In the genomic region with DNA sequence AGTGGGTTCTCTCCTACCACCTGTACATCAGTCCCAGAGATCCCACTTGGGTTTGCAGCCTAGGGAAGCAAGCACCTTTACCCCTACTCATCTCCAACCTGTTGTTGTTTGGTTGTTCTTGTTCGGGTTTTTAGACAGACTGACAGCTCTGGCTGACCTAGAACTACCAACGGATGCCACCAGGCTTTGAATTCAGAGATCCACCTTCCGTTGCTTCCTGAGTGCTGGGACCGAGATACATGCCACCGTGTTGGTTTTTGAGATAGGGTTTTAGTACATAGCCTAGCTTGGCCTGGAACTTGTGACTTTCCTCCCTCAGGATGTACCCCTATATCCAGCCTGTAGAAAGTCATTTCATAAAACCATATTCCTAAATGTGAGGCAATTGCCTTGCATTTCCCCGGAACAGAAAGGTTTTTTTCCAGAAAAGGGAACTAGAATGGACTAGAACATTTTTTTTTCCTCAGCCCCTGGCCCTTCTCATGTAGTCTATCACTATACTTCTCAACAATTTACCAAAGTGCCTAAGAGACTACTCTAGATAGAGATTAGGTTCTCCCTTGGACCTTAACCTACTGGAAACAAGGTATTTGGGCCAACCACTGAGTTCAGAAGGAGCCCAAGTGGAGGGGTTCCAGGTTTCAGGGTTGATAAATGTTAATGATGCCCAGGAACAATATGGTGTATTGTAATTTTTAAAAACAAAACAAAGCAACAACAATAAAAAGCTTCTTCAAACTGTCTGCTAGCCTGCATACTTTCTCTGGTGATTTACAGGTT, we compare ENCODE assay signal across 8 mouse cellular contexts. TPM values are rescaled to one million over a fixed set of nuclear protein-coding genes. Genes with fewer than 3 reads are reported as not detected.
A peak's percentile ranks its signal among the peaks of the same experiment; 100 is the strongest.
DNase-seq lines count a peak whose midpoint lies in the region; ATAC-seq and TF ChIP-seq lines count a peak whose summit lies in the region.

No protein-coding gene starts in this region.

- no peak for ATAC-seq in kidney, postnatal 0 days (replicated peaks; ENCODE audit: low FRiP score, low read depth)
- no peak for ATAC-seq in embryonic facial prominence, embryonic 14.5 days (ENCODE audit: low read depth)
- no peak for ATAC-seq in intestine, embryonic 16.5 days
- no peak for ATAC-seq in neural tube, embryonic 12.5 days (ENCODE audit: low FRiP score, low read depth)

- DNase-seq in kidney, postnatal 0 days (ENCODE audit: low spot score) = no peak
- DNase-seq in kidney, adult 9 months = no peak
- DNase-seq in embryonic facial prominence, embryonic 14.5 days (ENCODE audit: low spot score) = no peak
- no peak for DNase-seq in ovary, adult 18-20 months (ENCODE audit: low spot score)
- no peak for DNase-seq in cerebellum, adult 8-10 months
- no peak for DNase-seq in layer of hippocampus, adult 11-12 months (ENCODE audit: low spot score)

- no peak for TF ChIP-seq CTCF in kidney, postnatal 0 days (IDR thresholded peaks at IDR 0.05; ENCODE audit: low read depth)

- H3K9me3 ChIP-seq in kidney, postnatal 0 days (replicated peaks; ENCODE audit: low read length) = no peaks in the 10 kb centered on the region
- H3K9me3 ChIP-seq in embryonic facial prominence, embryonic 14.5 days (ENCODE audit: control insufficient read depth, low read length) = no peaks in the 10 kb centered on the region
- H3K9me3 ChIP-seq in intestine, embryonic 16.5 days (ENCODE audit: control insufficient read depth, low read length) = no peaks in the 10 kb centered on the region
- H3K9me3 ChIP-seq in neural tube, embryonic 12.5 days = no peaks in the 10 kb centered on the region

- no peak overlapping the region for H3K9ac ChIP-seq in kidney, postnatal 0 days (ENCODE audit: low read depth, low read length)
- peak overlapping the region; percentile 57 for H3K9ac ChIP-seq in embryonic facial prominence, embryonic 14.5 days (ENCODE audit: low read depth, low read length)
- peak overlapping the region; percentile 72 for H3K9ac ChIP-seq in intestine, embryonic 16.5 days (ENCODE audit: low read depth, low read length)
- 0 out of 2 replicates have a peak overlapping the region, but pooled peaks have one; percentile 35 for H3K9ac ChIP-seq in neural tube, embryonic 12.5 days

- H3K27me3 ChIP-seq in kidney, postnatal 0 days (ENCODE audit: insufficient read depth, low read length) = no peaks in the 10 kb centered on the region
- H3K27me3 ChIP-seq in embryonic facial prominence, embryonic 14.5 days (replicated peaks; ENCODE audit: control insufficient read depth, insufficient read depth, low read length) = no peaks in the 10 kb centered on the region
- no peaks in the 10 kb centered on the region for H3K27me3 ChIP-seq in intestine, embryonic 16.5 days (replicated peaks; ENCODE audit: control insufficient read depth, insufficient read depth, low read length)
- no peaks in the 10 kb centered on the region for H3K27me3 ChIP-seq in neural tube, embryonic 12.5 days (replicated peaks)

- no peaks in the 10 kb centered on the region for H3K36me3 ChIP-seq in kidney, postnatal 0 days (ENCODE audit: insufficient read depth, low read length)
- no peaks in the 10 kb centered on the region for H3K36me3 ChIP-seq in embryonic facial prominence, embryonic 14.5 days (ENCODE audit: control insufficient read depth, insufficient read depth, low read length)
- H3K36me3 ChIP-seq in intestine, embryonic 16.5 days (ENCODE audit: control insufficient read depth, insufficient read depth, low read length) = no peaks in the 10 kb centered on the region
- H3K36me3 ChIP-seq in neural tube, embryonic 12.5 days = no peaks in the 10 kb centered on the region

- 83% methylated on average over 6 of the region's 6 CpGs for WGBS in kidney, postnatal 0 days
- 80% methylated on average over 6 of the region's 6 CpGs for WGBS in embryonic facial prominence, embryonic 14.5 days
- 80% methylated on average over 6 of the region's 6 CpGs for WGBS in intestine, embryonic 16.5 days
- WGBS in neural tube, embryonic 12.5 days = 82% methylated on average over 6 of the region's 6 CpGs

- peak overlapping the region; percentile 69 for H3K4me3 ChIP-seq in kidney, postnatal 0 days (replicated peaks; ENCODE audit: low read depth, low read length)
- H3K4me3 ChIP-seq in embryonic facial prominence, embryonic 14.5 days (ENCODE audit: low read depth, low read length) = peak overlapping the region; percentile 77
- H3K4me3 ChIP-seq in intestine, embryonic 16.5 days (ENCODE audit: low read length) = peak overlapping the region; percentile 69
- peak overlapping the region; percentile 30 for H3K4me3 ChIP-seq in neural tube, embryonic 12.5 days

- H3K4me1 ChIP-seq in kidney, postnatal 0 days (replicated peaks; ENCODE audit: insufficient read depth, low read length) = peaks cover 10% of the 10 kb centered on the region
- H3K4me1 ChIP-seq in embryonic facial prominence, embryonic 14.5 days (ENCODE audit: control insufficient read depth, insufficient read depth, low read length) = peaks cover 13% of the 10 kb centered on the region
- peaks cover 9% of the 10 kb centered on the region for H3K4me1 ChIP-seq in intestine, embryonic 16.5 days (ENCODE audit: control insufficient read depth, insufficient read depth, low read length)
- H3K4me1 ChIP-seq in neural tube, embryonic 12.5 days = peaks cover 13% of the 10 kb centered on the region

- H3K4me2 ChIP-seq in kidney, postnatal 0 days (ENCODE audit: low read length) = peak overlapping the region; percentile 67
- H3K4me2 ChIP-seq in embryonic facial prominence, embryonic 14.5 days (ENCODE audit: low read depth, low read length) = peak overlapping the region; percentile 97
- peak overlapping the region; percentile 69 for H3K4me2 ChIP-seq in intestine, embryonic 16.5 days (ENCODE audit: low read depth, low read length)
- peak overlapping the region; percentile 88 for H3K4me2 ChIP-seq in neural tube, embryonic 12.5 days (replicated peaks)

- 0 out of 2 replicates have a peak overlapping the region, but pooled peaks have one; percentile 99 for H3K27ac ChIP-seq in kidney, postnatal 0 days
- peak overlapping the region; percentile 100 for H3K27ac ChIP-seq in embryonic facial prominence, embryonic 14.5 days (replicated peaks; ENCODE audit: low read depth, low read length)
- H3K27ac ChIP-seq in intestine, embryonic 16.5 days (ENCODE audit: low read length) = no peak overlapping the region; the same call in 1 of the 2 replicates
- no peak overlapping the region for H3K27ac ChIP-seq in neural tube, embryonic 12.5 days

RNA-seq across cellular contexts. Expression of a gene that starts 0.8 kb away (rescaled TPM):
- polyA plus RNA-seq in kidney, postnatal 0 days (2015; fragmentation: Nextera tagmentation; extraction: Ambion mirVana) = 21.4 and 23.3 TPM in 2 replicates
- 25.1 and 30.3 TPM in 2 replicates for polyA plus RNA-seq in embryonic facial prominence, embryonic 14.5 days (2014; fragmentation: Nextera tagmentation; extraction: Ambion mirVana)
- polyA plus RNA-seq in intestine, embryonic 16.5 days (2015; fragmentation: Nextera tagmentation; extraction: Ambion mirVana) = 22.9 and 24.4 TPM in 2 replicates
- 47.9 and 48.6 TPM in 2 replicates for polyA plus RNA-seq in neural tube, embryonic 12.5 days (2016; fragmentation: Nextera tagmentation; extraction: Ambion mirVana)

RNA-seq across cellular contexts. Expression of a gene that starts 1.5 kb away (rescaled TPM):
- polyA plus RNA-seq in kidney, postnatal 0 days (2015; fragmentation: Nextera tagmentation; extraction: Ambion mirVana) = 1,980 and 2,021 TPM in 2 replicates
- 1,358 and 1,723 TPM in 2 replicates for polyA plus RNA-seq in embryonic facial prominence, embryonic 14.5 days (2014; fragmentation: Nextera tagmentation; extraction: Ambion mirVana)
- polyA plus RNA-seq in intestine, embryonic 16.5 days (2015; fragmentation: Nextera tagmentation; extraction: Ambion mirVana) = 1,239 and 1,387 TPM in 2 replicates
- 2,060 and 2,115 TPM in 2 replicates for polyA plus RNA-seq in neural tube, embryonic 12.5 days (2016; fragmentation: Nextera tagmentation; extraction: Ambion mirVana)

RNA-seq across cellular contexts. Expression of a gene that starts 16.8 kb away (rescaled TPM):
- polyA plus RNA-seq in kidney, postnatal 0 days (2015; fragmentation: Nextera tagmentation; extraction: Ambion mirVana) = 149 and 156 TPM in 2 replicates
- 140 and 164 TPM in 2 replicates for polyA plus RNA-seq in embryonic facial prominence, embryonic 14.5 days (2014; fragmentation: Nextera tagmentation; extraction: Ambion mirVana)
- 360 and 389 TPM in 2 replicates for polyA plus RNA-seq in intestine, embryonic 16.5 days (2015; fragmentation: Nextera tagmentation; extraction: Ambion mirVana)
- polyA plus RNA-seq in neural tube, embryonic 12.5 days (2016; fragmentation: Nextera tagmentation; extraction: Ambion mirVana) = 100 and 109 TPM in 2 replicates

RNA-seq across cellular contexts. Expression of a gene that starts 48.5 kb away (rescaled TPM):
- polyA plus RNA-seq in kidney, postnatal 0 days (2015; fragmentation: Nextera tagmentation; extraction: Ambion mirVana) = 0.54 and 0.75 TPM in 2 replicates
- polyA plus RNA-seq in embryonic facial prominence, embryonic 14.5 days (2014; fragmentation: Nextera tagmentation; extraction: Ambion mirVana) = 2.0 and 2.6 TPM in 2 replicates
- polyA plus RNA-seq in intestine, embryonic 16.5 days (2015; fragmentation: Nextera tagmentation; extraction: Ambion mirVana) = 6.4 and 7.5 TPM in 2 replicates
- 1.3 and 1.7 TPM in 2 replicates for polyA plus RNA-seq in neural tube, embryonic 12.5 days (2016; fragmentation: Nextera tagmentation; extraction: Ambion mirVana)

RNA-seq across cellular contexts. Expression of a gene that starts 54.8 kb away (rescaled TPM):
- 2.9 and 3.1 TPM in 2 replicates for polyA plus RNA-seq in kidney, postnatal 0 days (2015; fragmentation: Nextera tagmentation; extraction: Ambion mirVana)
- polyA plus RNA-seq in embryonic facial prominence, embryonic 14.5 days (2014; fragmentation: Nextera tagmentation; extraction: Ambion mirVana) = 10.7 and 11.0 TPM in 2 replicates
- polyA plus RNA-seq in intestine, embryonic 16.5 days (2015; fragmentation: Nextera tagmentation; extraction: Ambion mirVana) = 11.9 and 15.2 TPM in 2 replicates
- polyA plus RNA-seq in neural tube, embryonic 12.5 days (2016; fragmentation: Nextera tagmentation; extraction: Ambion mirVana) = 0.99 and 1.4 TPM in 2 replicates

Comparison
In these comparisons a context has a peak if more than half of its experiments do, and no peak if none do; other contexts are left out.
1. H3K27ac ChIP-seq: peak in kidney, postnatal 0 days (single experiment) and embryonic facial prominence, embryonic 14.5 days (single experiment); none in intestine, embryonic 16.5 days (single experiment) and neural tube, embryonic 12.5 days (single experiment).
2. Peak in every context shown above with its lines, with median percentiles within 50 percentile points of each other: H3K4me2 ChIP-seq and H3K4me3 ChIP-seq.